Mouse (Mus musculus) CD4-positive helper T cell, adult 2 months (primary cell): ENCODE data around the gene Igsf21.

Experiments used
- DNase-seq: peaks from one replicate; pipeline ENCODE4 v3.0.0-alpha.2; 2012; ENCODE audit warnings: low read depth, missing footprints, low spot score

Igsf21 gene

DNA sequence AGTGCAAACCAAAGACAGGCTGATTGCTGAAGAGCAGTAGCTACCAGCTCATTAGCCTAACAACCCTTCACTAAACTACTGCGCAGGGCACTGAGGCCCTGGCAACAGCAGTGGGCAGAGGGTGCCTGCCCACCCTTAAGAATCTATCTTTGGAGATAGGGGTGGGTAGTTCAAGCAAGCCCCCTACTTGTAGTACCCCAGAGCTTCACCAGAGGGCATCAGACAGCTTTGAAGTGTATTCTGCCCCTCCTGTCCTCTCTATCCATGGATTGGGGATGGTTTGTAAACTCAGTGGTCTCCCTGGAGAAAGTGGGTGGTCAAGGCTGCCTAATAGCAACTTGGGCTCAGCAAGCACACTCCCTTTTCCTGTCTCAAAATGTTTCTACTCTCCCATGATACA is 146.4 kb downstream of the Igsf21 start:
- DNase-seq = no peak

DNA sequence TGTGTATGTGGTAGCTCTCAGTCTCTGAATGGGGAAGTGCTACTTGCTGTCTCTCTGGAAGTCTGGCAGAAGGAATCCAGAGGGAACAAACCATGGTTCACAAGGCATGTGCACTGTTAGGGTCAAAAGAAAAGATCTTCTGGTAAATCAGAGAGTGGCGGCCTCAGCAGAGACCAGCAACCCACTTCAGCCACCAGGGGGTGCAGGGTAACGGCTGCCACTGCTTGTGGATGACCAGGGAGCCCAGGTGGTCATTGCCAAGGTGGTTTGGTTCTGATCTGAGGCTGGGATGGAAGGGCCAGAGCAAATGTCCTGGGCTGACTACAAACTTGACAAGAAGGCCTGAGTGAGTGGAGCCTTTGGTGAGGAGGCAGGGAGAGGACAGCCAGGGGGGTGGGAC is 150.3 kb downstream of the Igsf21 start:
- no peak for DNase-seq

DNA sequence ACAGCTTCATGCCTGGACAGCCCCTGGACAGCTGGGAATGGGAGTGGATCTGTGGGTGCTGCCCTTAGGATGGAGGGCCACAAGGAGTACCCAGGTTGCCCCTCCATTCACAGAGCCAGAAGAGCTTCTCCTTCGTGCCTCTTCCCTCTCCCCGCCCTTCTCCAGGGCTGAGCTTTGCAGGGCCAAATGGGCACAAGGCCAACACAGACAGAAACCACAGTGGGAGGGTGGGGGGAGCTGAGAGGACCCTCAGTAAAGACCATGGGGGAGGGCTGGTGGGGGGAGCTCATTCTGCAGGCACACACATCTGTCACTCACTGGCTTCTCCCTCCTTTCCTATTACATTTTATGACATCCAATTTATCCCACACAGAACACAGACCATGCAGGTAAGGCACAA is 151.7 kb downstream of the Igsf21 start:
- DNase-seq = no peak

GRCm38 (mm10) chr4:140092367-140092766 is 154.2 kb downstream of the Igsf21 start:
- no peak for DNase-seq

- DNase-seq = no peak
Measured at GRCm38 (mm10) chr4:140091693-140092092, 154.9 kb downstream of the Igsf21 start.

- DNase-seq = no peak
Measured at GRCm38 (mm10) chr4:140089676-140090075, 156.9 kb downstream of the Igsf21 start.

- DNase-seq = no peak
Measured at GRCm38 (mm10) chr4:140088711-140089440, 157.7 kb downstream of the Igsf21 start.

- DNase-seq = no peak
Measured at GRCm38 (mm10) chr4:140086192-140086591, 160.4 kb downstream of the Igsf21 start.

- DNase-seq = no peak
Measured at GRCm38 (mm10) chr4:140084521-140085011, 162.0 kb downstream of the Igsf21 start.

DNA sequence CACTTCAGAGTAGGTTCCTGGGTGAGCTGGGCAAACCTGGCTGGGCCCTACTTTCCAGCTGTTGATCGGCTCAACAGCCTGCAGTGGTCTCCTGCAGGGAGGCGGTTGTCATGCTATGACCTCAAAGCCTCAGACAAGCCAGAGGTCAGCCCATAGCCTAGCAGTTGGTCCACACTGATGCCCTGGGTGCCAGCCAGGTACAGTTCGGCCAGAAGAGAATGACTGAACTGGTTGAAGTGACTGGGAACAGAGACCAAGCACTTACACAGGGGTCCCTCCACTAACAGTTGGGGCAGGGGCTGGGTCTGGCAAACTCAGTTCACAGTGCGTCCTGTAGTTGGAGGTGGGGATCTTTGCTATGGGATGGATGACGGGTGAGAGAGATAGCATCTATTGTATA is 162.5 kb downstream of the Igsf21 start:
- no peak for DNase-seq

DNA sequence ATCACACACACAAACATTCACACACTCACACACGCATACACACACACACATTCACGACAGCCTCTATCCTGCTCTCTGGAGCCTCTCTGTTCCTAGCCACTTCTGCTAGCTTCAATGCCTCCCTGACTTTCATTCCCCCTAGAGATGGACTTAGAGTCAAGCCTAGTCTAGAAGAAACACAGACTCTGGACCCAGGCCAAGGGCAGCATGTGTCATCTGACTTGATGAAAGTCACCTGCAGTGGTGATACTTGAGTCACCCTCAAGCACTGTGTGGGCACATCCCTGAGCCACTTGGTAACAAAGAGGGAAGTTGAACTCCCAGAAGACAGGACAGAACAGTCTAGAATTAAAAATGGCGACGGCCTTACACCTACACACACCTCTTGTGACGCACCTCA is 168.2 kb downstream of the Igsf21 start:
- no peak for DNase-seq

DNA sequence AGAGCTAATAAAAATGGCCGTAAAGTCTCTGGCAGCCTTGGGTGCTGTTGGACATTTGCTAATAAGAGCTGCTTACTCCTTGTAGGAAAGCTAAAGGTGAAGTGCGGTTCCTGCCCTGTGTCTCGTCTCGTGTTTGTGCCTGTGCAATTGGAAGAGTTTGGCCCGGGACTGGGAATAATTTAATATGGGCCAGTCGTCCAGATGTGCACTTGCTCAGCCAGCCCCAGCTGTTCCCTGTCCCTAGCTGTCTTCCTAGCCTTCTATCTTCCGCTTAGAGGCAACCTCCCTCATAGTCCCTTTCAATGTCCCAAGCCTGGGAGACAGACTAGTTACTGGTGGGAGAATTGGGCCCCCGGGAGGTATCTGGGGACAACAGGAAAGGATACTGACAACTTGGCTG is 169.0 kb downstream of the Igsf21 start:
- DNase-seq = no peak

- DNase-seq = no peak
Measured at GRCm38 (mm10) chr4:140076852-140077563, 169.6 kb downstream of the Igsf21 start.

DNA sequence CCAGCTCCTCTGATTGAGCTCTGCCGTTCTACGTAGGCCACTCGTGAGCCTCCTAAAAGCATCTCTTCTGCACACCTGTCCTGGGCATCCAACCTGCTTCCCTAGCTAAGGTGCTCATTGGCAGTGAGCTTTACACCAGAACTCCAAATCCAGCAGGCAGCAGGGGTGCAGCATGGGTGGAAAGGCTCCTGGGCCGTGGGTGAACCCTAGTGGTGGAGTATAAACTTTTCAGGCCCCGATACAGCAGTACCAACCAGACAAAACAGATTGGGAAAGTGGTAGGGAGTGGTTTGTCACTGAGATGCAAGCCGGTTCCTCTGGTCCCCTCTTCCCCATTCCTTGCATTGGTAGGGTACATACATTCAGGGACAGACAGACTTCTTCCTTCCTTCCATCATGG is 170.2 kb downstream of the Igsf21 start:
- DNase-seq = no peak

- DNase-seq = no peak
Measured at GRCm38 (mm10) chr4:140071047-140071446, 175.5 kb downstream of the Igsf21 start.

DNA sequence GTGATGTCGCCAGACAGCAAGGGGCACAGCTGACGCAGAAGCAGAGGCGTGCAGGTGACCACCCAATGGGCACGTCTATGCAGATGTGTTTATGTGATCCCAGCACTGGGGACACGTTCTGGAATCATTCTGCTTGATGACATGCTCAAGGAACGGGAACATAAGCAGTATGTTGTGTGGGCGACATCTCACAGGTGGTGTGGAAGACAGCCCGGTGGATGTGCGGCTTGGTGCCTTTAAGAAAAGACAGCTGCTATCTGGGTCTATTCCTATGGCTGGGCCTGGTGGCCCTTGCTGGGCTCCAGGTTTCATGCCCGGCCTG is 176.3 kb downstream of the Igsf21 start:
- DNase-seq = no peak

DNA sequence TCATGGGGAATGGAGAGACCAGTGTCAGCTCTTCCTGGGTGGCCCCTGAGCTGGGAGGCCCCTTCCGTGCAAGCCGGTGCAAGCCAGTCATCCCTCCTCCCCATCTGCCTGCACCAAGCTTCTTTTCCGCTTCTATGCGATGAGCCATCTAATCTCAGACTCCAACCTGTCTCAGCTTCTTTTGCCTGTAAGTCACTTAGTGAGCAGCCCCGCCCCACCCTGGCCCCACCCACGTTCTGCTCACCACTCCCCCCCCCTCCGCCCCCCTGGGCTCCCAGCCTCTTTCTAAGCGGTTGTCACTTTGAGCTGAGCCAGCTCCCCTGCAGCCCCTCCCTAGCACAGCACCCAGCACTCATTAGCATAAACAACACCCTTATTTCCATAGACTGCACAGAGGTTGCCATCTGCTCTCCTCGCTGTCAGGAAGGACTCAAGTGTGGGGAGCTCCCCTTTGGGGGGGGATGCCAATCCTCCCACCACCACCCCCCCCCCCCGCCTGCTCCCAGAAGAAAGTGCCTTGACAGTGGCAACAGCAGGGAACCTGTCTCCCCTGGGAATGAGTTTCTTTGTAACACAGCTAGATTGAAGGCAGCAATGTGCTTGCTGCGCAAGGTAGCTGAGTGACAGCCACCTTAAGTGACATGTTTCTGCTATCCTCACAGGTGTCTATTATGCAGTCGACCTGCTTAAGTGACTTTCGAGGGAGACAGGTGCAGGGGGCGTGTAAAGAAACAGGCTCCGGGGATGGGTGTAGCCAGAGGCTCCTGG is 176.8 kb downstream of the Igsf21 start:
- no peak for DNase-seq

GRCm38 (mm10) chr4:140068468-140068867 is 178.1 kb downstream of the Igsf21 start:
- DNase-seq = no peak

- no peak for DNase-seq
Measured at GRCm38 (mm10) chr4:140066011-140066410, 180.6 kb downstream of the Igsf21 start.

DNA sequence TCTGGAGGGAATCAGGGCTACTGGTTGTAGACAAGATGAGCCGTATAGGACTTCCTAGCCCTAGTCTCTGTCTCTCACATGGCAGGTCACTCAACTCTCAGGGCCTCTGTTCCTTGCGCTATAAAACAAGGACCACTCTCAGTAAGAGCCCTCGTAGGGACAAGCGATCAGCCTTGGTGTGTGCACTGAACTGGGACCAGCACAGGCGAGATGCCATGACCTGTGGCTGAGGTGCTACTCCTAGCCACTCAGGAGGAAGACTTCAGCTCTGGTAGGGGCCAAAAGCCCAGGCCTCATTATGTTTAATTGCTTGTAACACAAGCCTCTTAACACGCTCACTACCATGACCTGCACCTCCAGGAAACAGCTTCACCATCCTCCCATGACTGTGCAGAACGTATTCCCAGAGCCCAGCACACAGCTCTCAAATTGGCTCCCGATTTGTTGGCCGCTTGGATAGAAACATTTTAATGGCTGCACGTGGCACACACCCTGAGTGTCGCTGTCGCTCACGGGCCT is 183.4 kb downstream of the Igsf21 start:
- no peak for DNase-seq

DNA sequence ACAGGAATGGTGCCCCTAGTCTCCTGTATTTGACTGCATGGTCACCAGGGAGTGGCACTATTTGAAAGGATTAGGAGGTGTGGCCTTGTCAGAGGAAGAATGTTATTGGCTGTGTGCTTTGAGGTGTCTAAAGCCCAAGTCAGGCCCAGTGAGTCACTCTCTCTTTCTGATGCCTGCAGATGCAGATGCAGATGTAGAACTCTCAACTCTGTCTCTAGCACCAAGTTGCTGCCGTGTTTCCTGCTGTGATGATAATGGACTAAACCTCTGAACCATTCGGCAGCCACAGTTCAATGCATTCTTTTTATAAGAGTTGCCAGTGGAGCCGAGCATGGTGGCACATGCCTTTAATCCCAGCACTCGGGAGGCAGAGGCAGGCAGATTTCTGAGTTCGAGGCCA is 186.3 kb downstream of the Igsf21 start:
- DNase-seq = no peak

DNA sequence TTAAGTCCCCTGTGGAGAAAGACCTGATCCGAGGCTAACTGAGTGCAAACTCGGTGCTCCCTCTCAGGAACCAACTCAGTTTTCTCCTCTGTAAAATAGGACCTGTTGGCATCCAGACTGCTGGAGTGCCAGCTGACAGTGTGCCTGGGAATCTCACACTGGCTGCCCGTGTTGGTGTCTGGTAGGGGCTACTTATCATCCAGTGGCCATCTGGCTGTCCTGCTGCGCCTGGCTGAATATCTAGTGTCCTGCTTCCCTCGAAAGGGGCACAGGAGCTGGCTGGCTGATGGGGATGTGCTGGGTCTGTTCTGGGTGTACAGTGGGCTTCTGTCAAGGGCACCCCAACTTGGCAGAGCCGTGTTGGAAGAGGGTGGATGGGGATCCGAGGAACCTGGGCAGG is 193.5 kb downstream of the Igsf21 start:
- no peak for DNase-seq
